Mouse (Mus musculus): ENCODE measurements around the gene Naaa. TPM values are rescaled to one million over a fixed set of nuclear protein-coding genes. Genes with fewer than 3 reads are reported as not detected.

The Naaa gene
- polyA plus RNA-seq, 1 experiment from 2014 or later: 13.3 TPM

Other genes with a start within 250 kb of the Naaa start
- gene Cdkl2, start 234.3 kb downstream of the Naaa start, polyA plus RNA-seq (2015; fragmentation: Nextera tagmentation; extraction: Ambion mirVana): 4.4 and 5.2 TPM in 2 replicates
- gene G3bp2, start 194.5 kb downstream of the Naaa start, polyA plus RNA-seq (2015; fragmentation: Nextera tagmentation; extraction: Ambion mirVana): 144 and 151 TPM in 2 replicates
- gene Uso1, start 140.2 kb downstream of the Naaa start, polyA plus RNA-seq (2015; fragmentation: Nextera tagmentation; extraction: Ambion mirVana): 49.9 and 50.0 TPM in 2 replicates
- not detected in 2 replicates for gene U90926, start 62.8 kb downstream of the Naaa start, polyA plus RNA-seq (2015; fragmentation: Nextera tagmentation; extraction: Ambion mirVana)
- gene Ppef2, start 21.9 kb downstream of the Naaa start, polyA plus RNA-seq (2015; fragmentation: Nextera tagmentation; extraction: Ambion mirVana): 0.07 and 0.14 TPM in 2 replicates
- 36.2 and 37.4 TPM in 2 replicates for gene Sdad1, start 32.3 kb upstream of the Naaa start, polyA plus RNA-seq (2015; fragmentation: Nextera tagmentation; extraction: Ambion mirVana)
- 0.20 and 0.76 TPM in 2 replicates for gene Cxcl9, start 49.9 kb upstream of the Naaa start, polyA plus RNA-seq (2015; fragmentation: Nextera tagmentation; extraction: Ambion mirVana)
- 4.9 and 6.2 TPM in 2 replicates for gene Art3, start 53.7 kb upstream of the Naaa start, polyA plus RNA-seq (2015; fragmentation: Nextera tagmentation; extraction: Ambion mirVana)
- 0.81 and 1.7 TPM in 2 replicates for gene Cxcl10, start 70.7 kb upstream of the Naaa start, polyA plus RNA-seq (2015; fragmentation: Nextera tagmentation; extraction: Ambion mirVana)
- 38.9 and 40.0 TPM in 2 replicates for gene Nup54, start 157.0 kb upstream of the Naaa start, polyA plus RNA-seq (2015; fragmentation: Nextera tagmentation; extraction: Ambion mirVana)
- gene Scarb2, start 228.7 kb upstream of the Naaa start, polyA plus RNA-seq (2015; fragmentation: Nextera tagmentation; extraction: Ambion mirVana): 11.9 and 12.4 TPM in 2 replicates